In genomic region chr11:118470234-118470966, GRCm38 (mm10) we compare ENCODE assay signal across 8 mouse cellular contexts. TPM values are rescaled to one million over a fixed set of nuclear protein-coding genes. Genes with fewer than 3 reads are reported as not detected.
DNase-seq lines count a peak whose midpoint lies in the region; ATAC-seq and TF ChIP-seq lines count a peak whose summit lies in the region.

No protein-coding gene starts in this region.

- ATAC-seq in heart, embryonic 13.5 days (ENCODE audit: extremely low read depth, insufficient number of reproducible peaks, low FRiP score, low TSS enrichment) = no peak
- peak; percentile 59; the same call in 1 of the 2 replicates for ATAC-seq in embryonic facial prominence, embryonic 15.5 days (ENCODE audit: insufficient number of reproducible peaks, low FRiP score, low TSS enrichment, low read depth)
- peak; percentile 72 for ATAC-seq in limb, embryonic 14.5 days (ENCODE audit: low FRiP score, low read depth)
- ATAC-seq in monocyte, adult 5-6 weeks (replicated peaks; ENCODE audit: insufficient number of reproducible peaks, low FRiP score, low TSS enrichment, poor library complexity, severe bottlenecking) = peak; percentile 73; the same call in 1 of the 2 replicates

- no peaks in the 10 kb centered on the region for H3K9me3 ChIP-seq in heart, embryonic 13.5 days
- H3K9me3 ChIP-seq in heart, embryonic 10.5 days = no peaks in the 10 kb centered on the region
- no peaks in the 10 kb centered on the region for H3K9me3 ChIP-seq in embryonic facial prominence, embryonic 15.5 days (replicated peaks)
- H3K9me3 ChIP-seq in limb, embryonic 14.5 days (ENCODE audit: control insufficient read depth, low read length) = no peaks in the 10 kb centered on the region

- no peak overlapping the region for H3K4me3 ChIP-seq in heart, embryonic 13.5 days
- no peak overlapping the region for H3K4me3 ChIP-seq in heart, embryonic 10.5 days
- H3K4me3 ChIP-seq in embryonic facial prominence, embryonic 15.5 days (replicated peaks) = no peak overlapping the region
- H3K4me3 ChIP-seq in limb, embryonic 14.5 days (replicated peaks; ENCODE audit: low read length) = no peak overlapping the region

- 25% methylated on average over 12 of the region's 12 CpGs for WGBS in heart, embryonic 13.5 days
- WGBS in heart, embryonic 10.5 days = 32% methylated on average over 12 of the region's 12 CpGs
- 30% methylated on average over 12 of the region's 12 CpGs for WGBS in embryonic facial prominence, embryonic 15.5 days
- 23% methylated on average over 12 of the region's 12 CpGs for WGBS in limb, embryonic 14.5 days

- H3K4me2 ChIP-seq in heart, embryonic 13.5 days = no peak overlapping the region
- H3K4me2 ChIP-seq in embryonic facial prominence, embryonic 15.5 days (replicated peaks) = no peak overlapping the region
- no peak overlapping the region for H3K4me2 ChIP-seq in limb, embryonic 14.5 days (replicated peaks; ENCODE audit: low read depth, low read length, severe bottlenecking)

- DNase-seq in heart, embryonic 10.5 days (ENCODE audit: low spot score) = no peak
- peak; percentile 54 for DNase-seq in limb, embryonic 14.5 days (ENCODE audit: low spot score)
- DNase-seq in frontal cortex, postnatal 36 days (ENCODE audit: low spot score in 2 of 2) = no peak
- DNase-seq in gastrocnemius, adult 18-20 months (ENCODE audit: low spot score) = no peak
- DNase-seq in adrenal gland, adult 2 months = no peak

- no peak for TF ChIP-seq POLR2A in limb, embryonic 14.5 days (IDR thresholded peaks at IDR 0.05; ENCODE audit: borderline replicate concordance, extremely low read depth, insufficient read depth, insufficient read length)

- H3K4me1 ChIP-seq in heart, embryonic 13.5 days = peaks cover 16% of the 10 kb centered on the region
- H3K4me1 ChIP-seq in heart, embryonic 10.5 days = peaks cover 16% of the 10 kb centered on the region
- peaks cover 17% of the 10 kb centered on the region for H3K4me1 ChIP-seq in embryonic facial prominence, embryonic 15.5 days
- H3K4me1 ChIP-seq in limb, embryonic 14.5 days (ENCODE audit: control insufficient read depth, insufficient read depth, low read length) = no peaks in the 10 kb centered on the region

- no peaks in the 10 kb centered on the region for H3K36me3 ChIP-seq in heart, embryonic 13.5 days
- no peaks in the 10 kb centered on the region for H3K36me3 ChIP-seq in heart, embryonic 10.5 days
- no peaks in the 10 kb centered on the region for H3K36me3 ChIP-seq in embryonic facial prominence, embryonic 15.5 days
- no peaks in the 10 kb centered on the region for H3K36me3 ChIP-seq in limb, embryonic 14.5 days (ENCODE audit: control insufficient read depth, insufficient read depth, low read length)

- H3K27ac ChIP-seq in heart, embryonic 13.5 days (replicated peaks) = 0 out of 2 replicates have a peak overlapping the region, but pooled peaks have one; percentile 1
- no peak overlapping the region for H3K27ac ChIP-seq in heart, embryonic 10.5 days
- peak overlapping the region; percentile 48; the same call in 1 of the 2 replicates for H3K27ac ChIP-seq in embryonic facial prominence, embryonic 15.5 days (replicated peaks)
- H3K27ac ChIP-seq in limb, embryonic 14.5 days (replicated peaks; ENCODE audit: low read depth, low read length) = no peak overlapping the region

- peak overlapping the region; percentile 30; the same call in 1 of the 2 replicates for H3K9ac ChIP-seq in heart, embryonic 13.5 days
- no peak overlapping the region for H3K9ac ChIP-seq in embryonic facial prominence, embryonic 15.5 days
- H3K9ac ChIP-seq in limb, embryonic 14.5 days (ENCODE audit: low read depth, low read length, severe bottlenecking) = no peak overlapping the region

- H3K27me3 ChIP-seq in heart, embryonic 13.5 days (replicated peaks) = no peaks in the 10 kb centered on the region
- no peaks in the 10 kb centered on the region for H3K27me3 ChIP-seq in heart, embryonic 10.5 days (ENCODE audit: insufficient read depth, poor library complexity, severe bottlenecking)
- H3K27me3 ChIP-seq in embryonic facial prominence, embryonic 15.5 days = no peaks in the 10 kb centered on the region
- no peaks in the 10 kb centered on the region for H3K27me3 ChIP-seq in limb, embryonic 14.5 days (ENCODE audit: control insufficient read depth, insufficient read depth, low read length)

RNA-seq across cellular contexts. Expression of gene Engase, which starts 6.2 kb away (rescaled TPM):
- 4.4 and 5.0 TPM in 2 replicates for polyA plus RNA-seq in heart, embryonic 13.5 days (2015; fragmentation: Nextera tagmentation; extraction: Ambion mirVana)
- 5.1 and 7.8 TPM in 2 replicates for polyA plus RNA-seq in heart, embryonic 10.5 days (2016; fragmentation: Nextera tagmentation; extraction: Ambion mirVana)
- 8.6 and 8.7 TPM in 2 replicates for polyA plus RNA-seq in embryonic facial prominence, embryonic 15.5 days (2015; fragmentation: Nextera tagmentation; extraction: Ambion mirVana)
- polyA plus RNA-seq in limb, embryonic 14.5 days (2012; rRNA removed) = 7.9 and 9.6 TPM in 2 replicates
- polyA plus RNA-seq in limb, embryonic 14.5 days (2014; fragmentation: Nextera tagmentation; extraction: Ambion mirVana) = 4.5 and 7.9 TPM in 2 replicates
- 9.4 to 14.5 TPM (median 13.7 TPM) in 3 replicates for total RNA-seq in monocyte, adult 5-6 weeks (2017)
- total RNA-seq in gastrocnemius, adult 18-20 months (2021) = 1 to 10 TPM; 3.5 to 4.1 TPM
- total RNA-seq in adrenal gland, adult 2 months (2021) = 10 to 100 TPM; 10.1 to 17.1 TPM
- 26.4 and 40.6 TPM in 2 replicates for polyA plus RNA-seq in adrenal gland, adult 2 months (2012; rRNA removed)

RNA-seq across cellular contexts. Expression of gene C1qtnf1, which starts 42.4 kb away (rescaled TPM):
- 5.5 and 7.1 TPM in 2 replicates for polyA plus RNA-seq in heart, embryonic 13.5 days (2015; fragmentation: Nextera tagmentation; extraction: Ambion mirVana)
- polyA plus RNA-seq in heart, embryonic 10.5 days (2016; fragmentation: Nextera tagmentation; extraction: Ambion mirVana) = 2.7 and 3.3 TPM in 2 replicates
- 19.0 and 23.0 TPM in 2 replicates for polyA plus RNA-seq in embryonic facial prominence, embryonic 15.5 days (2015; fragmentation: Nextera tagmentation; extraction: Ambion mirVana)
- polyA plus RNA-seq in limb, embryonic 14.5 days (2012; rRNA removed) = 12.5 and 16.0 TPM in 2 replicates
- polyA plus RNA-seq in limb, embryonic 14.5 days (2014; fragmentation: Nextera tagmentation; extraction: Ambion mirVana) = 10.3 and 12.4 TPM in 2 replicates
- total RNA-seq in monocyte, adult 5-6 weeks (2017) = not detected in 3 replicates
- 1 to 10 TPM; 6.6 to 6.9 TPM for total RNA-seq in gastrocnemius, adult 18-20 months (2021)
- 10 to 100 TPM; 14.8 to 24.8 TPM for total RNA-seq in adrenal gland, adult 2 months (2021)
- polyA plus RNA-seq in adrenal gland, adult 2 months (2012; rRNA removed) = 14.6 and 17.9 TPM in 2 replicates

RNA-seq across cellular contexts. Expression of gene Cant1, which starts 51.5 kb away (rescaled TPM):
- 18.9 and 19.1 TPM in 2 replicates for polyA plus RNA-seq in heart, embryonic 13.5 days (2015; fragmentation: Nextera tagmentation; extraction: Ambion mirVana)
- 22.4 and 23.5 TPM in 2 replicates for polyA plus RNA-seq in heart, embryonic 10.5 days (2016; fragmentation: Nextera tagmentation; extraction: Ambion mirVana)
- 34.2 and 38.0 TPM in 2 replicates for polyA plus RNA-seq in embryonic facial prominence, embryonic 15.5 days (2015; fragmentation: Nextera tagmentation; extraction: Ambion mirVana)
- 47.7 and 61.8 TPM in 2 replicates for polyA plus RNA-seq in limb, embryonic 14.5 days (2012; rRNA removed)
- polyA plus RNA-seq in limb, embryonic 14.5 days (2014; fragmentation: Nextera tagmentation; extraction: Ambion mirVana) = 29.3 and 35.3 TPM in 2 replicates
- 16.7 to 31.7 TPM (median 22.8 TPM) in 3 replicates for total RNA-seq in monocyte, adult 5-6 weeks (2017)
- 10 to 100 TPM; 10.7 to 11.9 TPM for total RNA-seq in gastrocnemius, adult 18-20 months (2021)
- 10 to 100 TPM; 28.8 to 35.6 TPM for total RNA-seq in adrenal gland, adult 2 months (2021)
- polyA plus RNA-seq in adrenal gland, adult 2 months (2012; rRNA removed) = 59.5 and 66.8 TPM in 2 replicates

Comparison
In these comparisons a context has a peak if more than half of its experiments do, and no peak if none do; other contexts are left out.
1. H3K27ac ChIP-seq: peak in heart, embryonic 13.5 days (single experiment) and embryonic facial prominence, embryonic 15.5 days (single experiment); none in heart, embryonic 10.5 days (single experiment) and limb, embryonic 14.5 days (single experiment).